Mouse (Mus musculus): ENCODE measurements around the gene Tubg2.

Tubg2 gene

DNA sequence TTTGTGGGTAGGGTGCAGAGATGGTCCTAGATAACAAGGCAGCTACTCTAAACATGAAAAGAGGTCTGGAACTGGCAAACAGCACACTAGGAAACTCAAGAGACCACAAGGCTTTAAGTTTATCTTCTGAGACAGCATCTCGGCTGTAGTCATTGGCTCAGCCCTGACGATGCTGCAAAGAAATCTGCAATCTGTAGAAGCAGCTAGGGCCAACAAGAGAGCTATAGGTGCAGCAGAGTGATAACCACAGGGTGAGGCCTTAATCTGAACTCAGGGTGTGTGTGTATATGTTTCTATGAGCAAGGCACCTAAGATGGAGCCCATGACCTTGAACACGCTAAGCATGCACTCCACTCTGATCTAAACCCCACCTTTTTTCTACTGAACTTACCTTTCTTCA lies 43.8 kb downstream of the Tubg2 start:
- no peak for DNase-seq

DNA sequence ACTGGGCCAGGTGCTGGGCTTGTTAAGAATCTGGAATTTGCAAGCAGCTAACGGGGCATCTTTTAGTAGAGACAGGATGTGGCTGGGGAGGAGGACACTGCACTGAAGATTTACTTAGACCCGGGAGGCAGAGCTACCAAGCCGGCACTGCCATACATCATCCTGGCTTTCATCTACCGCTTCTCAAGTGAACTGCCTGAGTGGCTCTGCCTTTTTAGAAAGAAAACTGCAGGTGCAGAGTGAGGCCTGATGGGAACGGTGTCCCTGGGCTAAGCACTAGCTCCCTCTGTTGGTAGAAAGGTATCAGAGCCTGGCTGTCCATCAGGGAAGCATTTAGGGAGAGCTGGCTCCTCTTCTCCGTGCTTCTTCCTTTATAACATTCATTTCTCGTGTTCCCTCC lies 45.3 kb downstream of the Tubg2 start:
- DNase-seq: peak; percentile 81
